Mouse (Mus musculus) hindbrain, embryonic 14.5 days (tissue): ENCODE data around the gene Homer1. TPM values are rescaled to one million over a fixed set of nuclear protein-coding genes. Genes with fewer than 3 reads are reported as not detected.
A peak's percentile ranks its signal among the peaks of the same experiment; 100 is the strongest.

Experiments
- ATAC-seq: fragments of 200-750 bp; cut with Nextera tagmentation; 2 replicates; pipeline ENCODE4 v1.8.0; 2017; ENCODE audit warnings: moderate number of reproducible peaks, mild to moderate bottlenecking, moderate TSS enrichment, moderate library complexity; ENCODE audit not compliant: low FRiP score
- DNase-seq: peaks from one replicate; pipeline ENCODE4 v3.0.0-alpha.2; 2015; ENCODE audit warnings: low spot score
- H3K27ac ChIP-seq: fragments of 300-500 bp; sonication (generic); 2 replicates; pipeline ENCODE4 v1.5.1; 2014; ENCODE audit warnings: mild to moderate bottlenecking, moderate library complexity
- H3K27me3 ChIP-seq: fragments of 300-500 bp; sonication (generic); 2 replicates; pipeline ENCODE4 v1.6.1; 2014; ENCODE audit warnings: mild to moderate bottlenecking, low read length, mixed read lengths; ENCODE audit not compliant: control insufficient read depth, insufficient read depth
- H3K36me3 ChIP-seq: fragments of 300-500 bp; sonication (generic); replicated peaks from 2 replicates; pipeline ENCODE4 v1.6.1; 2014; ENCODE audit not compliant: control insufficient read depth, insufficient read depth
- H3K4me1 ChIP-seq: fragments of 300-500 bp; sonication (generic); replicated peaks from 2 replicates; pipeline ENCODE4 v1.6.1; 2014; ENCODE audit warnings: antibody characterized with exemption, low read length, mixed read lengths; ENCODE audit not compliant: control insufficient read depth, insufficient read depth
- H3K4me2 ChIP-seq: fragments of 300-500 bp; sonication (generic); replicated peaks from 2 replicates; pipeline ENCODE4 v1.6.1; 2014; ENCODE audit warnings: mild to moderate bottlenecking, moderate library complexity
- H3K4me3 ChIP-seq: fragments of 300-500 bp; sonication (generic); replicated peaks from 2 replicates; pipeline ENCODE4 v1.5.1; 2014; ENCODE audit warnings: mild to moderate bottlenecking, low read length
- H3K9ac ChIP-seq: fragments of 300-500 bp; sonication (generic); 2 replicates; pipeline ENCODE4 v1.6.1; 2014
- H3K9me3 ChIP-seq: fragments of 300-500 bp; sonication (generic); 2 replicates; pipeline ENCODE4 v1.6.1; 2016; ENCODE audit warnings: low read length; ENCODE audit not compliant: control insufficient read depth
- WGBS: fragments of 180-500 bp; shearing (Covaris S2); extraction: QIAGEN DNeasy Blood & Tissue Kit; methylation state at CpG from one replicate; pipeline ENCODE4 v1.1.7; 2014; 5-methylcytosine and 5-hydroxymethylcytosine counted together
- polyA plus RNA-seq: library from polyadenylated mRNA; unstranded; fragments of >200 nt; fragmentation: Nextera tagmentation; extraction: Ambion mirVana; gene quantifications from 2 replicates; pipeline ENCODE4 v1.2.1, GENCODE M21; 2014

Homer1 gene
- polyA plus RNA-seq, 1 experiment from 2014 or later, result 18.5 TPM

- peak; percentile 63 for ATAC-seq
- H3K4me1 ChIP-seq, result peaks cover 49% of the 10 kb centered on the region
- no peaks in the 10 kb centered on the region for H3K9me3 ChIP-seq
- under 1% methylated on average over 59 of the region's 64 CpGs for WGBS
- peak overlapping the region; percentile 84 for H3K4me2 ChIP-seq
- peak overlapping the region; percentile 94 for H3K4me3 ChIP-seq
- H3K36me3 ChIP-seq, result no peaks in the 10 kb centered on the region
- DNase-seq, result peak; percentile 47
- peak overlapping the region; percentile 92 for H3K9ac ChIP-seq
- no peaks in the 10 kb centered on the region for H3K27me3 ChIP-seq
- peak overlapping the region; percentile 99 for H3K27ac ChIP-seq
These were observed 5.0 kb downstream of the Homer1 start for GRCm38 (mm10) chr13:93304251-93305001.

GRCm38 (mm10) chr13:93305149-93305548, 5.7 kb downstream of the Homer1 start:
- WGBS, result 9% methylated on average over 7 of the region's 7 CpGs
- H3K27me3 ChIP-seq, result no peaks in the 10 kb centered on the region

GRCm38 (mm10) chr13:93305636-93306035, 6.2 kb downstream of the Homer1 start:
- Histone ChIP-seq H3K27ac (no peak overlapping the region), H3K4me1 (peaks cover 52% of the 10 kb centered on the region), H3K27me3 (no peaks in the 10 kb centered on the region), H3K9ac (peak overlapping the region; percentile 92), H3K9me3 (no peaks in the 10 kb centered on the region), H3K4me2 (peak overlapping the region; percentile 84), H3K4me3 (peak overlapping the region; percentile 94), H3K36me3 (no peaks in the 10 kb centered on the region)
- DNase-seq (no peak), ATAC-seq (no peak)
- WGBS, result 14% methylated on average over 7 of the region's 7 CpGs

More at GRCm38 (mm10) chr13:93305149-93305548, 5.7 kb downstream of the Homer1 start:
- peak overlapping the region; percentile 94 for H3K4me3 ChIP-seq
- peak overlapping the region; percentile 99; the same call in 1 of the 2 replicates for H3K27ac ChIP-seq
- H3K4me2 ChIP-seq, result peak overlapping the region; percentile 84
- H3K9ac ChIP-seq, result peak overlapping the region; percentile 92
- DNase-seq (peak; percentile 31), ATAC-seq (no peak)
- H3K36me3 ChIP-seq, result no peaks in the 10 kb centered on the region
- peaks cover 52% of the 10 kb centered on the region for H3K4me1 ChIP-seq
- no peaks in the 10 kb centered on the region for H3K9me3 ChIP-seq

GRCm38 (mm10) chr13:93306545-93306944, 7.1 kb downstream of the Homer1 start:
- Histone ChIP-seq H3K9ac (peak overlapping the region; percentile 39; the same call in 1 of the 2 replicates), H3K4me1 (peaks cover 56% of the 10 kb centered on the region), H3K4me2 (peak overlapping the region; percentile 84), H3K4me3 (peak overlapping the region; percentile 94), H3K9me3 (no peaks in the 10 kb centered on the region), H3K36me3 (no peaks in the 10 kb centered on the region), H3K27me3 (no peaks in the 10 kb centered on the region), H3K27ac (no peak overlapping the region)
- ATAC-seq (no peak), DNase-seq (no peak)
- 44% methylated on average over 3 of the region's 3 CpGs for WGBS

- Histone ChIP-seq H3K9me3 (no peaks in the 10 kb centered on the region), H3K4me3 (peak overlapping the region; percentile 16), H3K9ac (no peak overlapping the region), H3K4me1 (peaks cover 53% of the 10 kb centered on the region), H3K4me2 (peak overlapping the region; percentile 84), H3K27ac (no peak overlapping the region), H3K36me3 (no peaks in the 10 kb centered on the region), H3K27me3 (no peaks in the 10 kb centered on the region)
- no peak for ATAC-seq
- 62% methylated on average over 7 of the region's 7 CpGs for WGBS
- DNase-seq, result no peak
These were observed 8.3 kb downstream of the Homer1 start for GRCm38 (mm10) chr13:93307700-93308099.

GRCm38 (mm10) chr13:93309295-93309694, 9.9 kb downstream of the Homer1 start:
- 85% methylated on average over 1 of the region's 1 CpGs for WGBS
- no peaks in the 10 kb centered on the region for H3K27me3 ChIP-seq
- H3K27ac ChIP-seq, result no peak overlapping the region
- no peaks in the 10 kb centered on the region for H3K9me3 ChIP-seq
- no peak for DNase-seq
- no peak for ATAC-seq
- peaks cover 56% of the 10 kb centered on the region for H3K4me1 ChIP-seq
- H3K4me2 ChIP-seq, result 0 out of 2 replicates have a peak overlapping the region, but pooled peaks have one; percentile 0
- H3K4me3 ChIP-seq, result no peak overlapping the region
- H3K9ac ChIP-seq, result no peak overlapping the region
- no peaks in the 10 kb centered on the region for H3K36me3 ChIP-seq

- H3K9me3 ChIP-seq, result no peaks in the 10 kb centered on the region
- peaks cover 31% of the 10 kb centered on the region; the same call in 1 of the 2 replicates for H3K4me1 ChIP-seq
- H3K27ac ChIP-seq, result no peak overlapping the region
- H3K36me3 ChIP-seq, result no peaks in the 10 kb centered on the region
- no peak overlapping the region for H3K4me3 ChIP-seq
- no peaks in the 10 kb centered on the region for H3K27me3 ChIP-seq
- H3K4me2 ChIP-seq, result no peak overlapping the region
- ATAC-seq (no peak), DNase-seq (no peak)
- no peak overlapping the region for H3K9ac ChIP-seq
These were observed 13.1 kb downstream of the Homer1 start for GRCm38 (mm10) chr13:93312518-93312917.

- WGBS, result 89% methylated on average over 4 of the region's 4 CpGs
- no peaks in the 10 kb centered on the region for H3K9me3 ChIP-seq
- no peaks in the 10 kb centered on the region for H3K36me3 ChIP-seq
- H3K4me1 ChIP-seq, result peaks cover 15% of the 10 kb centered on the region; the same call in 1 of the 2 replicates
- ATAC-seq, result no peak
- no peak overlapping the region for H3K27ac ChIP-seq
- no peak overlapping the region for H3K4me2 ChIP-seq
- no peak for DNase-seq
- H3K9ac ChIP-seq, result no peak overlapping the region
- no peak overlapping the region for H3K4me3 ChIP-seq
- no peaks in the 10 kb centered on the region for H3K27me3 ChIP-seq
These were observed 14.9 kb downstream of the Homer1 start for GRCm38 (mm10) chr13:93314322-93314721.

GRCm38 (mm10) chr13:93320089-93320488, 20.7 kb downstream of the Homer1 start:
- WGBS, result 88% methylated on average over 5 of the region's 5 CpGs
- H3K27me3 ChIP-seq, result no peaks in the 10 kb centered on the region
- no peaks in the 10 kb centered on the region for H3K36me3 ChIP-seq
- H3K9me3 ChIP-seq, result no peaks in the 10 kb centered on the region
- no peak overlapping the region for H3K27ac ChIP-seq
- H3K9ac ChIP-seq, result no peak overlapping the region
- no peak overlapping the region for H3K4me3 ChIP-seq
- no peak overlapping the region for H3K4me2 ChIP-seq
- H3K4me1 ChIP-seq, result no peaks in the 10 kb centered on the region
- DNase-seq (no peak), ATAC-seq (no peak)
